Mouse (Mus musculus): ENCODE data around the gene Prm3.

DNA sequence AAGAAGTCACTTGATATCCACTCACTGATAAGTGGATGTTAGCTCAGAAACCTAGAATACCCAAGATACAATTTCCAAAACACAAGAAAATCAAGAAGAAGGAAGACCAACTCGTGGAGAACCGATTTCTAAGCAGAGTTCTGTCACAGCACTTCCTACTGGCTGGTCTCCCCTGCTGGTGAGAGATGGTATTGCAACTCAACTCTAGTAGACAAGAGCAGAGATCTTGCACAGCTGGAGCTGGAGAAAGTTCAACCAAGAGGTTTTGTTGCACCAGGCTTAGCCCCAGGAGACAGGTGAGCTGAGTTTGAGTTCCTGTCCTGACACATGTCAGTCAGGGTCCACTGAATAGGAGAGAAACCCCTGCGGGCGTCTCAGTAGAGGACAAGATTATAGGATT is 23.6 kb downstream of the Prm3 start:
- peak; percentile 34; the same call in 1 of the 2 replicates for TF ChIP-seq CTCF (IDR thresholded peaks at IDR 0.05; ENCODE audit: extremely low read depth, insufficient read length, insufficient replicate concordance, low read depth, low read length)
- TF ChIP-seq POLR2A (IDR thresholded peaks at IDR 0.05; ENCODE audit: low read depth, low read length) = no peak

All from small intestine, adult 2 months (tissue).